Comparison of ENCODE assay signal across 21 mouse cellular contexts in genomic region chr16:81650286-81650685, GRCm38 (mm10).
"Had no signal": no experiment of that assay in that cellular context is flagged by ENCODE, and none has a peak within 500 bp of the region (broad histone marks: within the 10 kb centered on the region; RNA-seq: fewer than 3 reads in every experiment).

No protein-coding gene starts in this region.

- H3K27me3 ChIP-seq: kidney, embryonic 15.5 days; limb, embryonic 12.5 days; limb, embryonic 15.5 days; liver, embryonic 13.5 days; megakaryocyte, embryonic 14.5 days; midbrain, embryonic 13.5 days; neural tube, embryonic 13.5 days; stomach, embryonic 15.5 days had no signal

- H3K4me1 ChIP-seq: kidney, embryonic 15.5 days; limb, embryonic 12.5 days; limb, embryonic 15.5 days; liver, embryonic 13.5 days; megakaryocyte, embryonic 14.5 days; midbrain, embryonic 10.5 days; midbrain, embryonic 13.5 days; neural tube, embryonic 13.5 days; stomach, embryonic 15.5 days had no signal

- H3K9me3 ChIP-seq: kidney, embryonic 15.5 days; limb, embryonic 12.5 days; limb, embryonic 15.5 days; liver, embryonic 13.5 days; megakaryocyte, embryonic 14.5 days; midbrain, embryonic 10.5 days; midbrain, embryonic 13.5 days; neural tube, embryonic 13.5 days; stomach, embryonic 15.5 days had no signal

- H3K9ac ChIP-seq: kidney, embryonic 15.5 days; limb, embryonic 12.5 days; limb, embryonic 15.5 days; liver, embryonic 13.5 days; midbrain, embryonic 13.5 days; neural tube, embryonic 13.5 days; stomach, embryonic 15.5 days had no signal

- DNase-seq: kidney, adult 8-10 months; kidney, postnatal 10 days; kidney, postnatal 36 days; layer of hippocampus, postnatal 36 days; left cerebral cortex, postnatal 4 days; liver, embryonic 13.5 days; lung, adult 2 months; retina, postnatal 1 day; right cerebral cortex, postnatal 25 days; spleen, adult 18-20 months; thymus, postnatal 25 days had no signal

- H3K27ac ChIP-seq: kidney, embryonic 15.5 days; limb, embryonic 12.5 days; limb, embryonic 15.5 days; liver, embryonic 13.5 days; midbrain, embryonic 10.5 days; midbrain, embryonic 13.5 days; neural tube, embryonic 13.5 days; stomach, embryonic 15.5 days had no signal

- ATAC-seq: midbrain, embryonic 13.5 days; midbrain, embryonic 16.5 days had no signal

- H3K4me3 ChIP-seq: kidney, embryonic 15.5 days; limb, embryonic 12.5 days; limb, embryonic 15.5 days; liver, embryonic 13.5 days; megakaryocyte, embryonic 14.5 days; midbrain, embryonic 10.5 days; midbrain, embryonic 13.5 days; myocyte; neural tube, embryonic 13.5 days; stomach, embryonic 15.5 days had no signal

- H3K36me3 ChIP-seq: kidney, embryonic 15.5 days; limb, embryonic 12.5 days; limb, embryonic 15.5 days; liver, embryonic 13.5 days; midbrain, embryonic 10.5 days; midbrain, embryonic 13.5 days; neural tube, embryonic 13.5 days; stomach, embryonic 15.5 days had no signal

- H3K4me2 ChIP-seq: kidney, embryonic 15.5 days; limb, embryonic 12.5 days; limb, embryonic 15.5 days; liver, embryonic 13.5 days; midbrain, embryonic 13.5 days; neural tube, embryonic 13.5 days; stomach, embryonic 15.5 days had no signal
